Mouse (Mus musculus) urinary bladder, postnatal 14 days (tissue): Measurements from ENCODE around the gene Dnmt3c.
"Not testable (repeated sequence)": the region's sequence is repeated elsewhere in the genome, so short reads cannot be mapped to it uniquely, and the experiment has no call there.

Experiments
- DNase-seq: peaks from one replicate; pipeline ENCODE4 v3.0.0; 2021; ENCODE audit warnings: low spot score

Dnmt3c gene

DNA sequence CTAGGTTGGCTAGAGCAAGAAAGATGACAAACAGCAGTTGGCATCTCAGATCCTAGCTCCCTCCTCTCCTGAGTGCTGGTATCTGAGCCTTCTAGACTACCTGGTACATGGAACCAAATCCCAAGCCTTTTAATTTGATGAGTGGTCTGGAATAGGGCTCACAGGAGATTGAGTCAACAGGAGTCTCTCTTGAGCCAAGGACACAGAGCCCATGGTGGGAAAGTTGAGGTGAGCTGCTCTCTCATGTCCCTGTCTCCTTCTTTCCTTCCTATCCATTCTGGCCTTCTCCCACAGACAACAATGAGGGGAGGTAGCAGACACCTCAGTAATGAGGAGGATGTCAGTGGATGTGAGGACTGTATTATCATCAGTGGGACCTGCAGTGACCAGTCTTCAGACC lies at the start of gene Dnmt3c:
TSS of gene Dnmt3c (plus strand) at position 301 of the 400 bp plus-strand sequence.
- DNase-seq, result no peak

DNA sequence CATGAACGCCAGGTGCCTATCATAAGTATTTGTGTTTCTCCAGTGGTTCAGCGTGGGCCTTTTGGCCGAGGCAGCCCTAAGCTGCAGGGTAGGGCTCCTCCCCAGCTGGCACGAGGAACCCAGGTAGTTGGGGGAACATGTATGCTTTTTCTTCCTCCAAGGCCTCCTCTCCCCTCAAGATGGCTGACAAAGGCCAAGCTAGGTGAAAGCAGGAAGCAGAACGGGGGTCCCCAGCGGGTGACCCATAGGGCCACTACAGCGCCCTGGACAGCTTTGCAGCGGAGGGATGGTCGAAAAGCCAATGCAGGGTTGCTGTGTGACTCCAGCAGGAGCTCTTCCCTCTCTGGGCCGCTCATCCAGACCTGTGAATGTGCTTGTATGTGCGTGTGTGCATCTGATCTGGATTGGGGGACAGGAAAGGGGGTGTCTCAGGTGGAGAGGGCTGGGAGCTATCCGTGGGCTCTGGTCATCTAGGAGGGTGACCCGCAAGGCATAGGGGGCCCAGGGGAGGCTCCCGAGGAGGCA lies 47.6 kb upstream of the Dnmt3c start:
- DNase-seq, result no peak

DNA sequence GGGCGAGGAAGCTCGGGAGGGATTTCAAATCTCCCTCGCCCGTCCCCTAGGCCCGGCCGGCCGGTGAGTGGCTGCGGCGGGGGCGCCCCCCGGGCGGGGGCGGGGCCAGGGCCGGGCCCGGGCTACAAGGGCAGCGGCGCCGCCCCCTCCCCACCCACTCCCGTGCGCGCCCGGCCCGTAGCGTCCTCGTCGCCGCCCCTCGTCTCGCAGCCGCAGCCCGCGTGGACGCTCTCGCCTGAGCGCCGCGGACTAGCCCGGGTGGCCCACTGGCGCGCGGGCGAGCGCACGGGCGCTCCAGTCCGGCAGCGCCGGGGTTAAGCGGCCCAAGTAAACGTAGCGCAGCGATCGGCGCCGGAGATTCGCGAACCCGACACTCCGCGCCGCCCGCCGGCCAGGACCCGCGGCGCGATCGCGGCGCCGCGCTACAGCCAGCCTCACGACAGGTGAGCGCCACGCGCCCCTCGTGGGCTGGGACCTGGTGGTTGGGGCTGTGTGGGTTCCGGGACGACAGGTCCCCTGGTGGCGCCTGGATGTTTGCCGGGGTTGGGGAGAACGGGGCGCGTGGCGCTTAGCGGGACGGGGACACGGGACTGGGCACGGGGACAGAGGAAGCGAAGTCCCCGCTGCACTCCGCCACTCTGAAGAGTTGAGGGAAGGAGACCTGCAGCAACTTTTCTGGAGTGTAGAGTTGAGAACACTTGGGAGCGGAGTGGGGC lies 47.0 kb upstream of the Dnmt3c start, which contains the start of gene Dnmt3b:
TSS of gene Dnmt3b (plus strand) at position 153 of the 716 bp plus-strand sequence.
- DNase-seq, result peak; percentile 56

DNA sequence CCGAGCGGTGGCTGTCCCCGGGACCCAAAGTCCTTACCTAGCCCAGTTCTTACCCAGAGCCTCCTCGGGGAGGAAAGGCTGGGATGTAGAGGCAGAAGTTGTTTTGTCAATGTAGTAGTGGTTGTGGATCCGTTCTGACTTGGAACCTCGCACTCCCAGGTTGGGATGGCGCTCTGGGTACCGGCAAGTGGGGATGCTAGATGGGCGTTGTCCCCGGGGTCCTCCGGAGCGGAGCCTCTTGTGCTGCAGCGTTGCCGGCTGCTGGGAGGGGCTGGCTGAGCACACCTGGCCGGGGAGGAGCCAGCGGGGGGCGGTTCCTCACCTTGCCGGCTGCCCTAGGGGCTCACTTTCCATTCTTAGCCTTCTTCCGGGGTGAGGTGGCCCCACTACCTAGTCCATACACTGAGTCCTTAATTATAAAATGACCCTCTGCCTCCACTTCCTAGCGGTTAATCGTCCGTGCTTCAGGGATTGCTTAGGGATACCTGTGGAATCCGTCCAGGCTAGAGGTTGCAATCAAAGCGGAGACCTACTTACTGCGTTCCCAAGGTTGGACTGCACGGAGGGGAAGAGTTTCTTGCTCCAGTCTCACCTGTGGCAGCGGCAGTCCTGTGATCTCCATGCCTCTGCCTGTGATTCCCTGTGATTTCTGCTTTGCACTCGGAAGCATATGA lies 46.3 kb upstream of the Dnmt3c start:
- DNase-seq, result peak; percentile 18

DNA sequence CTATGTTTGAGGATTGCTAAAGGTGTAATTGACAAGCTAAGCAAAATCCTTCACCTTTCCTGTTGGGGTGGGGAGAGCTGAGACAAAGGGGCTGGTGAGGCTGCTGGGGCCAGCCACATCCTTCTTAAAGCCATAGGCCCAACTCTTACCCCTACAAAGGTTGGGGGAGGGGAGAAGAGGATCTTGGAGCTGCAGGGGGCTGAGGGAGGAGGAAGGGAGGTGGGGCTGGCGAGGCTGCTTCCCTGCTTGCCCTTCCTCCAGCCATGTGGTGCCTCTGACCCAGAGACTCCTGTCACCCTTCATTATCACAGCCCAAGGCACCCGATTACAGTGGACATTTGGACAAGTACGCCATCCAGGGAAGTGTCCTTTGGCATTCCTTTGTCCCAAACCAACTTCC lies 44.8 kb upstream of the Dnmt3c start:
- no peak for DNase-seq

DNA sequence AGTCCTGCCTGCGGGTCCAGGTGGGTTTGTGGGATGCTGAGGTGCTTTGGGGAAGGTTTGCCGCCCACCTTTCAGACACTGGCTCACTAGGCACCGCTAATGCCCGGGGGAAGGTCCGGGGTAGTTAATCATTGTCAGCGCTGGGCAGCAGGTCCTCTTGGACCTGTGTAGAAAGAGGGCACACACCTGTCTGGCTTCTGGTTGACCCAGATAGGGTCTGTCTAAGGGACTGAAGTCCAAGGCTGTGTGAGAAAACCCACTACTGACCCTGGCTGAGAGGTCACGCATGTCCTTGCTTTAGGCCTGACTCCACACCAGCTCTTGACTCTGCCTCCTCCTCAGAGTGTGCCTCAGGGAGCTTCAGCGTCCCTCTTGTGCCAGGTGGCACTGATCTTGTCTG lies 38.8 kb upstream of the Dnmt3c start:
- not testable (repeated sequence) for DNase-seq

DNA sequence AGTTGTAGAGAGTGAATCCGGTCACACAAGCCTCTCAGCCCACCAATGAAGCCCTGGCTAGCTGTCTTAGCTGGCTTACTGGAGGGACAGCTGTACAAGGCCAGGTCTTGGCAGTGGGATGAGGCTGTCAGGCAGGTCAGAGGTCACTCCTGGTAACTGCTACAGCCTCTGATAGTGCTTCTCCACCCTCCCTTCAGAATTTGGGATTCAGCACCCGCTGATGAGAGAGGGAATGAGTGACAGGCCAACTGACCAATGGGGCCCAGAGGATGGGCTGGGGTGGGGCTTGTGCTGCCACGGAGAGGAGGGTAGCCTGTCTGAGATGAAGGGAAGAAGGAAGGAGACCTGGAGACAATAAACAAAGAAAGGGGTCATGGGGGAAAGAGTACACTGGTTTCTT lies 35.8 kb upstream of the Dnmt3c start:
- DNase-seq, result no peak

DNA sequence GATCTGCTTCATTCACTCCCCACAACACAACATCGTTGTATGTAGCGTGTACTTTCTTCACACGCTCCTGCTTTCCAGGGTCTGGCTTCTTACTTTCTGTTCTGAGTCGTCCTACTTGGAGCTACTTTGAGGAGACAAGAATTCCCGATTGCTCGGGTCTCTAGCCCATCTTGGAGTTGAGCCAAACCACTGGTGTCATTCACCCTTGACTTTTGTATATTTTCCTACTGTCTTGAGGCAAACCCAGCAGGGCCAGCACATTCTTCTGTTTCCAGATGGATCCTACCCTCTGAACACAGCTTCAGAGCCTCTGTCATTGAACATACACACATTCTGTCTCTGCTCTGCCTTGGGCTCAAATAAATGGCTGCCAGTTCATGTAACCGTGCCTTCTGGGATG lies 31.1 kb upstream of the Dnmt3c start:
- no peak for DNase-seq

DNA sequence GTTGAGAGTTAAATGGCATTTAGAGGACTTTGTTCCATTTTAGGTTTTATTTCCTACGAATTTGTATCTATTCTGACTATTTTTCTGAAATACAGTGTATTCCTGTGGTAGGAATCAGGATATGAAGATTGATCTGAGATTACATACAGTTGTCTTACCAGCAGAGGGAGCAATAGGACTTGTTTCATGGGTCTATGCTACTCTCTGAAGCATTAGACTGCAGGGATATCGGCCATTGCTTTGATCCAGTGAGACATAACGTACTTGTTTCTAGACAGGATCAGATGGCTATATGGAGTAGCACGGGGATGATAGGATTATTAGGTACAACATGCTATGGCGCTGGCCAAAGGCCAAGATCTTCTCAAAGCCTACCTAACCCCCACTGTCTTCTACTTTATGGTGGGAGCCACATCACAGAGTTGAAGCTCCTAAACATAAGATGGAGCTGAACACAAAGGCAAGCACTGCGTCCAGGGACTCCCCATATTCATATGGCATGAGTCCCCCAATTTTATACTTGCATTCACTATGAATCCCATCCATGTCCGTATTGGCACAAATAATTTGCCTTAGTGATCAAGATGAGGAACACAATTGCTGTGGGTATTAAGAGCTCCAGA lies 27.6 kb upstream of the Dnmt3c start:
- DNase-seq, result no peak

DNA sequence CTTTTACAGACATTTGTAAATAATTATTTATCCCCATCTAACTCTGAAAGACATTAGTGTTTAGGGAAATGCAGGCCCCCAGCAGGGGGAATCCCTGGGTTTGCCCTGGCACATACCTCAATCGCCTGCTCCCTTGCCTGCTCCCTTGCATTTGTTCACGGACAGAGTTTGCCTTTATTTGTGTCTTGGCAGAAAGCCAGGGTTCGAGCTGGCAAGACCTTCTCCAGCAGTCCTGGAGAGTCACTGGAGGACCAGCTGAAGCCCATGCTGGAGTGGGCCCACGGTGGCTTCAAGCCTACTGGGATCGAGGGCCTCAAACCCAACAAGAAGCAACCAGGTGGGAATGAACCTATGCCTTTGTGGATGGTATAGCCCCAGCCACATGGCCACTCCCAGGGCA lies 26.3 kb upstream of the Dnmt3c start:
- DNase-seq, result no peak

DNA sequence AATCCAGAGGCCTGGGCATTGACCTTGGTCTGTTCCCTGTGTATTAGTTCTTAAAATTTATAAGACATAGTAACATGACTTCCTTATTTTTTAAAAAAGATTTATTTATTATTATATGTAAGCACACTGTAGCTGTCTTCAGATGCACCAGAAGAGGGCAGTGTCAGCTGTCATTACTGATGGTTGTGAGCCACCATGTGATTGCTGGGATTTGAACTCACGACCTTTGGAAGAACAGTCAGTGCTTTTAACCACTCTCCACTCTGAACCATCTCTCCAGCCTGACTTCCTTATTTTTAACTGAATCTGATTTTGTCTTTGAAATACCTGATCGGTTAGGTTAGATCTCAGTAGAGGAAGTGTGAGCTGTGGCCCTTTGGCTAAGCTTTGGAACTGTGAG lies 23.8 kb upstream of the Dnmt3c start:
- no peak for DNase-seq

DNA sequence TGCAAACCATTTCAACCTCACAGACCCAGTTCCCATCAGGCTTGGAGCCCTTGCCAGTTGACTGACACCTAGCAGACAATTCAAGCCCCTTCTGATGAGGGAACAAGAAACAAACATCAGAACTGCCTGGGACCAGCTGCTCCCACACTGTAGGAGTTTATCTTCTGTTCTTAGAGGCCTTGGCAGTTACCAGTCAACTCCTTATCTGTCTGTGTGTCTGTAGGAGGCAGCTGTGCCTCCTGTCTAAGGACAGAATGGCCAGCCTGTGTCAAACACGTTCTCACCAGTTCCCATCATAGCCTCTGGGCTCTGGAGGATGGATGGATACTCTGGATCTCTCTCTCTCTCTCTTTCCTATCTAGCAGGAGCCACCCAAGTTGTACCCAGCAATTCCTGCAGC lies 21.1 kb upstream of the Dnmt3c start:
- DNase-seq, result not testable (repeated sequence)

DNA sequence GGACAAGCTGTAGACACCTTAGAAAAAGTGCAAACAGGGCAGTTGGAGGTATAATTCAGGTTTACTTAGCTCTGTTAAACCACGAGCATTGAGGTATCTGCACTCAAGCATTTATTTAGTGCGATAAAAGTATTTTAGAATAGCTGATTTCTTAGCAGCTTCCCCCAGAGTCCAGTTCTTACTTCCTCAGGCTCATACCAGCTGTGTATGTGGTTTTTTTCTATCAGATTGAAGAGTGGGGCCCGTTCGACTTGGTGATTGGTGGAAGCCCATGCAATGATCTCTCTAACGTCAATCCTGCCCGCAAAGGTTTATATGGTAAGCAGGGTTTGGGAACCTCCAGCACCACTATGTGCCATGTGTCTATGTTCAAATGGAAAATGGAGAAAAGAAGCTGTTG lies 19.5 kb upstream of the Dnmt3c start:
- DNase-seq, result no peak

DNA sequence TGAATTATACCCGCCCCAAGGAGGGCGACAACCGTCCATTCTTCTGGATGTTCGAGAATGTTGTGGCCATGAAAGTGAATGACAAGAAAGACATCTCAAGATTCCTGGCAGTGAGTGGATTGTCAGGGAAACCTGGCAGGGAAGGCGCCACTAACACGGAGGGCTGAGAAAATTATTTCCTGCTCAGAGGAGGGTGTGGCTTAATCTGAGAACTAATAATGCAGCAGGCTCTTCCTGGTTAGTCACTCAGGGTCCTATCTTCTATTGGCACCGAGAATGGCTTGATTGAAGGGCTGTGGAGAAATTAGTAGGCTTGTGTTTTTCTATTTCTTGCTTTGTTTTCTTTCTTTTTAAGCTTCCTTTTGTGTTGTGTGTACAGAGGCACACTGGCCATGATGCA lies 18.9 kb upstream of the Dnmt3c start:
- no peak for DNase-seq

DNA sequence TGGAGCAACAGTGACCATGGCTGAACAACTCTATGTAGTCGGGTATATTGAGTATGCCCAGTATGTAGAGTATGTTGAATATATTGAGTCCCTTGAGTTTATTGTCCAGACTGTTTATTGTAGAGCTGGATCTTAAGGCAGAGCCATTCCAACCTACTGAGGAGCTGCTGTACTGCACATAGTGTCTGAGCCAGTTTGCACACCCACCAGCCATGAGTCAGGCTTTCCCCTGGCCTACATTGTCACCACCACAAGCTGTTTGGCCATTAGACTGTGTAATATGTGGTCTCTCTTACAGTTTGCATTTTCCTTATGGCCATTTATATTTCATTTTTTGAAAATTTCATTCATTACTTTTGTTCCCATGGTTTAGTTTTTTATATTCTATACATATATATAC lies 16.5 kb upstream of the Dnmt3c start:
- DNase-seq, result no peak

DNA sequence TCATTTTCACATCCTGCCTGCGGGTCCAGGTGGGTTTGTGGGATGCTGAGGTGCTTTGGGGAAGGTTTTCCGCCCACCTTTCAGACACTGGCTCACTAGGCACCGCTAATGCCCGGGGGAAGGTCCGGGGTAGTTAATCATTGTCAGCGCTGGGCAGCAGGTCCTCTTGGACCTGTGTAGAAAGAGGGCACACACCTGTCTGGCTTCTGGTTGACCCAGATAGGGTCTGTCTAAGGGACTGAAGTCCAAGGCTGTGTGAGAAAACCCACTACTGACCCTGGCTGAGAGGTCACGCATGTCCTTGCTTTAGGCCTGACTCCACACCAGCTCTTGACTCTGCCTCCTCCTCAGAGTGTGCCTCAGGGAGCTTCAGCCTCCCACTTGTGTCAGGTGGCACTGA lies 3.0 kb upstream of the Dnmt3c start:
- DNase-seq, result not testable (repeated sequence)

DNA sequence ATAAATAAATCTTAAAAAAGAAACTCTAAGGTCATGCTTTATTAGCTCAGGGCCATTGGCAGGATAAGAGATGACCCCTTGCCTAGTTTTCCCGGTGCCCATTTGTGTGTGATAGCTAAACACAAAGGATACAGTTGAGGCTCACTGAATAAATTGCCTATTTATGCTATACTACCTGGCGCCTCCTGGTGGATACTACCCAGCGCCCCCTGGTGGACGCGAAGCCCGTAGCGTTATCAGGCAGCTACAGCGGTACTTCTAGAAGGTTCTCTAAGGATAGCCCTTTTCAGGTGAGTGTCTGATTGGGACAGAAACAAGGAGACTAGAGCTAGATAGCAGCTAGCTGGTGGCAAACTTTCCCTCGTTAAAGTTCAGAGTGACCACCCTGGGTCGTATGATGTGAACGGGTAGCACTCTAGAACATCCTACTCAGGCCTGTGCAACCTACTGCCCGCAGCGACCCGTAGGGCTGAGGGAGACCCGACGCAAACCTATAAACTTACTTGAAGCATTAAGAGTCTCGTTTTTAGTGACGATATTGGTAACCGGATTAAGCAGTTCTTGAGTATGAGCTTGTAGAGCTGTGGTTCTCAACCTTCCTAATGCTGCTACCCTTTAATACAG lies 1.9 kb upstream of the Dnmt3c start:
- peak; percentile 46 for DNase-seq

DNA sequence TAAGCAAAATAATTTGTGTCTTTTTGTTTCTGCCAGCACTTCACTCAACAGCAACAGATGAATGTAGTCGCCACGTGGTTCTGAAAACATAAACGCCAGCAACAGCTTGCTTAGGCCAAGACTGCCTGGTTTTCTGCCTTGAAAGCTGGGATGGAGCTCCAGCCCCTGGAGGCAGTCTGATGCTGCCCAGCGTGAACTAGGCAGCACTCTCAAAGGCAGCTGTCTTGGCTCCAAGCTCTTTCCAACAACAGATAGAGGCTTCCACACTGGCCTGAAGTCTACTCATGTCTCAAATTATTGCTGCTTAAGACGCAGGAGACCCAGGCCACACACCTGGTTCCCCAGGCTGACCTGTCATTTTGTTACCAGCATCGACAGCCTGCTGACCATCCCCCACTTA lies 6.9 kb downstream of the Dnmt3c start:
- DNase-seq, result no peak

DNA sequence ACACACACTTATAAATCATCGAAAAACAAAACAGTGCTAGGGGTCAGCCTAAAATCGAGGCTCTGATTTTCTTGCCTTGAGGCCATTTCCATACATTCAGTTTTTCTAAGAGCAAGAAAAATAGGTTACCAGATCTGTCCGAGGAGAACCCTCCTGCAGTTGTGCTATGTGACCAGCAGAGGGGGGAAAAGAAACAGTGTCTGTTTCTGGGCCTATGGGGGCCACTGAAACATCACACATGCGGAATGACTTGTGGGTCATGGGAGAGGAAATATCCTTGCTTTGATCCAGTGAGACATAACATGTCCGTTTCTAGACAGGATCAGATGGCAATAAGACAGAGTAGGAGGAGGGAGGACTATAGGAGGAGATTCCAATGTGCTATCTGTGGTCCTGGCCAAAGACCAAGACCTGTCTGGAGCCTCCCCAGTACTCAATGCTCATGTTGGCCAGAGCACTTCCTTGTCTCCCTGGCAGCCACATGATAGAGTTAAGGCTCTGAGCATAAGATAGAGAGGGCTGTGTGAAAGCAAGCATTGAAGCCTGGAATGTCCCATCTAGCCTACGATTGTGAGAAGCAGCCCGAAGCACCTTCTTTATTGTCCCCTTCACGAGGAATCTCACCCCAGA lies 14.4 kb downstream of the Dnmt3c start:
- peak; percentile 10 for DNase-seq

DNA sequence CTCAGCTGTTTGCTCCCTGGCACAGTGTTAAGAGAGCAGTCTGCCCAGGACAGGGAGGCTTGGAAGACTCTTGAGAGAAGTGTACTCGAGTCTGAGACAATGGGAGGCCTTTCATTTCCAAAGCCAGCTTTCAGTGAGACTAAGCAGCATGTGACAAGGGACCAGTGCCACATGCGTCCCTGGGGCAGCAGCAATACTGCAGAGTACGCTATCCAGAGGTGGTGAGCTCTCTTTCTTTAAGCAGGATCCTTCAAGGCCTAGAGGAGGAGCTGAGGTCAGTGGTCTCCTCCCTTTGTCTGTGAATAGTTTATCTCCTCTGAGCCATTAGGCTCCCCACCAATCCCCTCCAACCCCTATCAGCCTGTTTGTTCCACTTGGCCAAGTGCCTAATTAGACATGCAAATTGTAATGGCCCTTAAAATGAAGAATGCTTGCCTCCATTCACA lies 16.2 kb downstream of the Dnmt3c start:
- no peak for DNase-seq

DNA sequence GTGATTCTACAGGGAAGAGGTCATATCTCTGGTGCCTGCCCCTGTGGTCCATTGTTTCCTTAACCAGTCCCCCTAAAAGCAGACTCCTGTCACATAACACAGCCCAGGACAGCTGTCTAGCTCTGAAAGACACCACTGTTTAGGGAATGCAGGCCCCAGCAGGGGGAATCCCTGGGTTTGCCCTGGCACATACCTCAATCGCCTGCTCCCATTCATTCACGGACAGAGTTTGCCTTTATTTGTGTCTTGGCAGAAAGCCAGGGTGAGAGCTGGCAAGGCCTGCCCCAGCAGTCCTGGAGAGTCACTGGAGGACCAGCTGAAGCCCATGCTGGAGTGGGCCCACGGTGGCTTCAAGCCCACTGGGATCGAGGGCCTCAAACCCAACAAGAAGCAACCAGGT lies 16.8 kb downstream of the Dnmt3c start:
- DNase-seq, result peak; percentile 29

DNA sequence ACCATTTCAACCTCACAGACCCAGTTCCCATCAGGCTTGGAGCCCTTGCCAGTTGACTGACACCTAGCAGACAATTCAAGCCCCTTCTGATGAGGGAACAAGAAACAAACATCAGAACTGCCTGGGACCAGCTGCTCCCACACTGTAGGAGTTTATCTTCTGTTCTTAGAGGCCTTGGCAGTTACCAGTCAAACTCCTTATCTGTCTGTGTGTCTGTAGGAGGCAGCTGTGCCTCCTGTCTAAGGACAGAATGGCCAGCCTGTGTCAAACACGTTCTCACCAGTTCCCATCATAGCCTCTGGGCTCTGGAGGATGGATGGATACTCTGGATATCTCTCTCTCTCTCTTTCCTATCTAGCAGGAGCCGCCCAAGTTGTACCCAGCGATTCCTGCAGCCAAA lies 21.4 kb downstream of the Dnmt3c start:
- DNase-seq, result not testable (repeated sequence)
